Mouse (Mus musculus) lung, postnatal 14 days (tissue): ENCODE measurements around the gene Rab25.

Source experiments
- DNase-seq: peaks from one replicate; pipeline ENCODE4 v3.0.0; 2021

The Rab25 gene

DNA sequence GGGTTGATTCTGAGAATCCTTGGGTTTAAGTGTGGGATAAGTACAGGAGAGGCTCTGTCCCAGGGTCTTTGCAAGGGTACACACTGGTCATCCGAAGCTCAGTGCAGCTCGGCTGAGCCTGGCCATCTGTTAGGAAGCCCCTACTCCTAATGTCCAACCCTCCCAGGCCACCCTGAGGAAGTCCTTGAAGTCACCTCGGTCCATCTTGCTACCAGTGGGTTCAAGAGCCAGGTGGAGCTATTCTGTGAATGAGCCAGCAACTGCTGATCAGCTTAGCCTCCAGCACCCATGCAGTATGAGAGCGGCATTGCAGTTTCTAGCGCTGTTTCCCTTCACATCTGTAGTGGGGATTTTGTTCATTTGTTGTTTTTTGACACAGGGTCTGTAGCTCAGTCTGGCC, 8.0 kb downstream of the Rab25 start:
- DNase-seq = no peak

DNA sequence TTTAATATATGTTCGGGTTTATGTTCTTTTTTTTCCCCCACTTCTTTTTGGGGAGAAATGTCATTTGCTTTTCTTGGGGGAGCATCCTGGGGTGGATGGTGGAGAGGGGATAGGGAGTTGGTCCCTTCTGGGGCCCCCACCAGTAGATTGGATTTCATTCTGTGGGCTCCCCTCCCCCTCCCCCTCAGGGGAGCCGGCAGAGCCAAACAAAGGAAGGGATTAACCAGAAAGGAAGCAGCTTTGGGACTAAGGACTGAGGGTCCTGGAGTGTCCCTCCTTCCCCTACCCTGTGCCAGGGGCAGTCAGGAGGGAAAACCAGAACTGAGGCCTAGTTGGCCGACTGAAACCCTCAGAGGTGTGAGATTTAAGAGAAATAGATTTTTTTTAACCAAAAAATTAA, 8.7 kb downstream of the Rab25 start:
- DNase-seq = no peak

DNA sequence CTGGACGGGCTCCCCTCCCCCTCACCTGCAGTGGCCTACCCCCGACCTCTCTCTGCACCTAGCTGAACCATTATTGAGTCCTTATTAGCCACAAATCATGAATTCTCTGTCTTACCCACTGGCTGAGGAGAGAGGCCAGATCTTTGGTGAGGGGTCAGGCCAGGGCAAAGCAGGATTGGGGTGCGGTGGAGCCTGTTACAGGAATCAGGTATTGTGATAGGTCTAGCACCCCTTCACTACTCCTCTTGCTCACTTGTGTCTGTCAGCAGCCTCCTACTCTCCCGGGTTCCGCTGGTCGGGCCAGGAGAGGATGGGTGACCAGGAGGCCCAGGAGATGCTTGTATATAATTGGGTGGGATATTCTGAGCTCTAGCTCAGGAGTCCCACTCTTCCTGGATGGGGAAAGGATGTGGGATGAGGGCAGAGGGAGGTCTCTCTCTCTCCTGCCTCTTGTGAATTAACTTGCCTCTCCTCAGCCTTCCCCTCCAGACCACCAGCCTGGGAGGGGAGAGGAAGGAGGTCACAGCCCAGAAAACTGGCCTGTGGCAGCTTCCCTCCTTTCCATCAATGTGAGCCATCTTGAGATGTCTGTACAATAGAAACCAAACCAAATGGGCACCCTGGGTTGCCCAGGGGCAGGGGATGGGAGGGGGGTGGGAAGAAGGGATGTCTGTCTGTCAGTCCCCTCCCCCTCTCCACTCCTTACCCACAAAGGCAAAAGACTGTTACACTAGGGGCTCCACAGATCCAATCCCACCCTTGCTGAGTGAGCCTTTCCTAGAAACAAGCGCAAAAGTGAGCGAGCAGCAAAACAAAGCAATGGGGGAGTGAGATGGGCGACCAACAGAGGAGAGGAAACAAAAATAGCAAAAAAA, 9.6 kb downstream of the Rab25 start:
- no peak for DNase-seq

DNA sequence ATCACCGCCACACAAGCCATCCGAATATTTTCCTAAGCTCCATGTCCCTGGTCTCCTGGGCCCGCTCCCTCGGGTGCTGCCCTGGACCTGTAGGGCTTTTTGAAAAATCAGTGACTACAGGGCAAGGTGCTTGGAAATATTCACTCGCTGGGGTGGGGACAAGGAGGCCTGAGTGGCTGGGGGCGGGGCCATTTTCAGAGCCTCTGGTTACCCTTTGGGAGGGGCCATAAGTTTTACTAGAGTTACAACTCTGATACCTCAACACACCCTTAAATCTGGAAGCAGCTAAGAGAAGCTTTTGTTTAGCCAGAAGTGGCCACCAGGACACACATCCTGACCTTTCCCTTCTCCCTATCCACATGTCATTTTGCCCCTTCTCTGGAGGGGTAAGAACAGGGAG, 11.0 kb downstream of the Rab25 start:
- DNase-seq = no peak

DNA sequence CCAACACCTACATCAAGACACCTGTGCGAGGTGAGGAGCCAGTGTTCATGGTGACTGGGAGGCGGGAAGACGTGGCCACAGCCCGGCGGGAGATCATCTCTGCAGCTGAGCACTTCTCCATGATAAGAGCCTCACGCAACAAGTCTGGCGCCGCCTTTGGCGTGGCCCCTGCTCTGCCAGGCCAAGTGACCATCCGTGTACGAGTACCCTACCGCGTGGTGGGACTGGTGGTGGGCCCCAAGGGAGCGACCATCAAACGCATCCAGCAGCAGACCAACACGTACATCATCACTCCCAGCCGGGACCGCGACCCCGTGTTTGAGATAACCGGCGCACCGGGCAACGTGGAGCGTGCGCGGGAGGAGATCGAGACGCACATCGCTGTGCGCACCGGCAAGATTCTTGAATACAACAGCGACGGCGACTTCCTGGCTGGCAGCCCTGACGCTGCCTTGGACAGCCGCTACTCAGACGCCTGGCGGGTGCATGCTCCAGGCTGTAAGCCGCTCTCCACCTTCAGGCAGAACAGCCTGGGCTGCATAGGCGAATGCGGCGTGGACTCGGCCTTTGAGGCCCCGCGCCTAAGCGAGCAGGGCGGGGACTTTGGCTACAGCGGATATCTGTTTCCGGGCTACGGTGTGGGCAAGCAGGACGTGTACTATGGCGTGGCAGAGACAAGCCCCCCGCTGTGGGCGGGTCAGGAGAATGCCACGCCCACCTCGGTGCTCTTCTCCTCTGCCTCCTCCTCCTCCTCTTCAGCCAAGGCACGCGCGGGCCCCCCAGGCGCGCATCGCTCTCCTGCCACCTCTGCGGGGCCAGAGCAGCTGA, 11.8 kb downstream of the Rab25 start:
- peak; percentile 82 for DNase-seq

DNA sequence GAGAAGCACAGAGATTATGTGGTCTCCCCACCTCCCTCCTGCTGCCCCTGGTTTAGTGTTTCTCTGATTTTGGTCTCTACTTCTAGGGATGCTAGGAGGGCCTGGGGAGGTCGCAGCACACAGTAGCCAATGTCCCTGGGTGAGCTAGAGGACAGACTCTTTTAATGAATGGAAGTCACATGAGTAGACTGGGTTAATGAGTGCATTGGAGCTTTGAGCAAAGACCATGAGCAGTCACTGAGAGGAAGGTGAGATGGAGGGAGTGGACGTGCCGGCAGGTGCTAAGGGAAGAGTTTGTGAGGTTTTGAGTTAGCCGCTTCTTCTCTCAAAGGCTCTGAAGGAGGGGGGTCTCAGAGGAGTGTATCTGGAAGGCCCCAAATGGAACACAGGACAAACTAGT, 12.6 kb downstream of the Rab25 start:
- DNase-seq = no peak

DNA sequence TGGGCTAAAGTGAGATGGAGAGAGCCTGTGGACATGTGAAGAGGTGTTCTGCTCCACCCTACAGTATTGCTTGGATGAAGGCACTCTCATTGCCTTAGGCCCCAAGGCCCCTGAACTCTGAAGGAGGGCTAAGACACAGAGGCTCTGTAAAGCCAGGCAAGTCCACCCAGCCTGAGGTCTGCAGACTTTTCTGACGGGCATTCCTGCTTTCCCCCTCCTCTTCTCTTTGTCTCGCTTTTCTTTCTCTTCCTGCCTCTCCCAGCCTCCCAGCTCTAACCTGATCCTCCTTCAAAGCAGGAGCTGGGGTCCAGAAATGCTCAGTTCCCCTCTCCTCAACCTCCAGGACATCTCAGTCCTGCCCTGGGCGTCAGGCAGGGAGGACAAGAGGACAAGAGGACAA, 13.1 kb downstream of the Rab25 start:
- no peak for DNase-seq

DNA sequence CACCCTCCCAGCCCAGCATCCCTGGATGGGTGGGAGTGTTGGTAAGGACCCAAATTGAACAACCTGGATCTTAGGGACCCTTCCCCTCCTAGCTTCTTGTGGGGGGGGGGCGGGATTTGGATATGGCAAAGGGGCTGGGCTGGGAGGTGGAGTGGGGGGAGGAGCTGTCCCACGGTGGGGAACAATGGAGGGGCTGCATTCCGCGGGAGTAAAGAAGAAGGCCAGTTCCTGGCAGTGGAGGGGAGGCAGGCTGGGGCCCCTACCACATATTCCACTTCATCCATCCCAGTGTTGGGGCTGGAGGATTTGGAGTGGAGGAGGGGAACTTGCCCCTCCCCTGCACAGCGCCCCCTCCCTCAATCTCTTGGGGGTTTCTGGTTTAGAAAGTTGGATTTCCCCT, 14.4 kb downstream of the Rab25 start:
- DNase-seq = no peak

DNA sequence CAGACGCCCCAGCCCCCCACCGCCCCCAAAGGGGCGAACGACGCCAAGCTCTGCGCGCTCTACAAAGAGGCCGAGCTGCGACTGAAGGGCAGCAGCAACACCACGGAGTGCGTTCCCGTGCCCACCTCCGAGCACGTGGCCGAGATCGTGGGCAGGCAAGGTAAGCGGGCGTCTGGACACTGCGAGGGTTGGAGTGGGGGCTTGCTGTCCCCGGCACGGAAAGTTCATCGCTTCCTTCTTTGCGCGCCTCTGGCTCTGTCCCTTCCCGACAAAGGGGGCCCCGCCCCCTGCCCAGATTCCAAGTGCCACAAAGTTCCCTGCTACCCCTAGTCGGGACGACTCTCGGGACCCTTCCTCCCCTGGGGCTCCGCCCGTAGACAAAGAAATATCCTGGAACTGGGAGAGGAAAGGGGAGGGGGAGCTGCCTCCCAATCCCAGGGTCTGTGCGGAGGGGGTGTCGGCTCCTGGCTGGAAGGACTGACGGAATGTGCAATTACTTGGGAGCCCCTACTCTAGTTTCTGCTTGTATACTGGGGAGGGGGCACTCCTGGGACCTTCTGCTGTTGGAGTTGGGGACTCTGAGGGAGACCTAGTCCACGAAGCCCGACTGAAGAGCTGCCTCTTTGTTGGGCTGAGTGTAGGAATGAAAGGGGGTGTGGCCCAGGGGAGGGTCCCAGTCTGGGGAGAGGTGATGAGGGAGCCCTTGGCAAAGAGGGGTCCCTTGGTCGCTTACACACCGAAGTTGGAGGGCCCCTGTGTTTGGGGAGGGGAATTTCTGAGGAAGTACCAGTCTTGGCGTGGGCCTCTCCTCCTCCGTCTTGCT, 15.2 kb downstream of the Rab25 start:
- DNase-seq = no peak

DNA sequence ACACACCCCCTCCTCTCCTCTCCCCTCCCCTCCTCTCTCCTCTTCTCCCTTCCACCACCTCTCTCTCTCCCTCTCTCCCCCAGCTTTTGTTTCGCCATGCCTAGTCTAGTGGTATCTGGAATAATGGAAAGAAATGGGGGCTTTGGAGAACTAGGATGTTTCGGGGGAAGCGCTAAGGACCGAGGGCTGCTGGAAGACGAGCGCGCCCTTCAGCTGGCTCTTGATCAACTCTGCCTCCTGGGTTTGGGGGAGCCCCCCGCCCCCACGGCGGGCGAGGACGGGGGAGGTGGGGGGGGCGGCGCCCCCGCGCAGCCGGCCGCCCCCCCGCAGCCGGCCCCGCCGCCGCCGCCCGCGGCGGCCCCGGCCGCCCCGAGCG, 15.8 kb downstream of the Rab25 start, which contains the start of gene Mex3a:
TSS of gene Mex3a (plus strand) at position 97 of the 376 bp plus-strand sequence.
- no peak for DNase-seq

DNA sequence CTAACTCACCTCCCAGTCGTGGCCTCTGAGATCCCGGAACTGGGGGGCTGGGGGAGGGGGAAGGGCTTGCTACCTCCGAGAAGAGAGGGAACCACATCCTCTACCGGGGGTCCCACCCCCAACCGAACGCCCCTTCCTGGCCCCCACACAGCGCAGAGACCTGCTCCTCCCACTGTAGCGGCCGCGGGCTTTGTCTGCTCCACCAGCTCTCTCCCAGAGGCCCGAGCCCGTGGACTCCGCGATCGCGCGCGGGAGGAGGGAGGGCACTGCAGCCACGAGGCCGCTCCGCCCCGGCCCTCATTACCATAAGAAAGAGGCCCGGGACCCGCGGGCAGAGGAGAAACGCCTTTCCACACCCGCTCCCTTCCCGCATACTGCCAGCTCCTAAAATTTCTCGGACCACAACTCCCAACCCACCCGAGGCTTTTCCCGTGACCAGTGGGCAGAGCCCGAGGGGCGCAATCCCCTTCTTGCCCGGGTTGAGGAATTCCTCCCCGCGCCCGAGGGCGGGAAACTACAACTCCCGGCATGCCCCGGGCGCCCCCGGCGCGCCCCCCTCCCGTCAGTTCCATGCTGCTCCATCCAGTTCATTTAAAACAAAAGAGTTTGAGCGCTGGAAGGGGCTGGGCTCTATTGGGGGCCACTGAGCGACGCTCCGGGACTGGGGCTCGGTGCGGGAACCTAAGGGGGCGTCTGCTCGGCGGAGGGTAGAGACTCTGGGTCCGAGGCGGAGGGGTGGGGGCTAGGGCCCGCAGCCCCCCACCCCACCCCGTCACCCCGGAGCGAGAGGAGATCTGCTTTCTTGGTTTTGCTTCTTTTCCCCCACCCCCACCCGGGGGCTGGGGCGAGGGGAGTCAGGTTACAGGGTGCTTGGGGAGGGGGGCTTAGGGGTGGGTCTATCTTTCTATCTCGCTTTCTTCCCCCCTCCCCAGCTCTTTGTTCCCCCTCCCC, 16.5 kb downstream of the Rab25 start:
- peak; percentile 86 for DNase-seq

DNA sequence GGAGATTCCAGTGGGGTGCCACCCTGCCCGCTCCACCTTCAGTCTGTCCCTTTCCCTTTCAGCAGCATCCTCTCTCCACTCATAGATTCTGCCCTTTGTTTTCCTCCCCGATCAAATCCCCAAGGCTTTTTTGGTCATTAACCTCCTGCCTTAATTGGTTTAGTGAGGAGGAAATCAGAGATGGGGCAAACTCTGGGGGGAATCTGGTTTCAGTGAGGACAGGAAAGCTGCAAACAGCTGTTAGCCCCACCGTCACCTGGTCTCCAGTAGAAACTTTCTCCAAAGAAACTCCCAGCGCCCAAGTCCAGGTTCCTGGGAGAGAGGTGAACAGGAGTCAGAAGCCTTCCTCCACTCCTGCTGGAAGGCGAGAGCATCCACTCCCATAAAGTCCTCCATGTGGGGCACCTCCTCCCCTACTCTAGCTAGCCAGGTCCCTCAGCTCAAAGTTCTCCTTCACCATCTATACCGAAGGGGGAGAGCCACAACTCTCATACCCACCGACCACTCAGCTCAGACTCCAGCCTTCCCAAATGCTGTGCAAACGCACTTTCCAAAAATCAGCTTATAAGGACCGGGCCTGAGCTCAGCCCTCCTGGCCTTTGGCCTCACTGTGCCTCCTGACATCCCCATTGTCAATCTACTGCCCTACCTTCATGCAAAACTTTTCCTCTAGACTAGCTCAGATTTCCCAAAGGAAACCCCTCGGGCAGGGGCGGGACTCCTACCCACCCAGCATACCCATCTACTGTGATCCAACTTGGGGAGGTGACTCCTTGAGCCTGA, 17.8 kb downstream of the Rab25 start:
- DNase-seq = no peak

DNA sequence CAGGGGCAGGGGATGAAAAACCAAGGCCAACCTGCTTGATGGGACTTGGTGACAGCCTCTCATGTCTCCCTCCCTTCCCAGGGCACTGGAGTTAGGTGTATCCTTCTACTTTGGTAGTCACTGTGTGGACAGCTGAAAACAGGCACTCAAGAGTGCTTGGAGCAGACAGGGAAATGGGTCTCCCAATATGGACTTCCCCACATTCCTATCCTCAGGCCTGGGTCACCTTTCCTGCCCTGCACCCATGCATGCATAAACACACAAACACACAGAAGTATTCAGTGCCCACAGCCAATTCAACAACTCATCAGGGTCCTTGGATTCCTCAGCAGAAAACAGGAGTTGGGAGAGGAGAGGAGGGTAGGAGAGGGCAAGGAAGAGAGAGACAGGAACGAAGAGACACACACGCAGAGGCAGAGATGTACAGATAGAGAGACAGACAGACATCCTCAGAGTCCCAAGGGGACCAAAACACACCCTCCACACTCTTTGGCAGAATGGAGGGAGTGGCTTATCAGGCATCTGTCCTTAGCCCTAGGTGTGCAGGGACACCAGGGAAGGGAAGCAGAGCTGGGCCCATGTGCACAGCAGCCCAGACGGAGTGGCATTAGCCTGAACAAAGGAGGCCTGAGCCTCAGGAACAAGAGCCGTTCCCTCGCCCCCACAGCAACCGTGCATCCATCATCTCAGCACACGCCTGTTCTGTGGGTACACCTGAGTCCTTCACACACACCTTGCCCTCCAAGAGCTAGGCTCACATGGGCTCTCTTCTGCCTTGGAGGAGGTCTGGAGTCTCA, 18.7 kb downstream of the Rab25 start:
- DNase-seq = no peak

DNA sequence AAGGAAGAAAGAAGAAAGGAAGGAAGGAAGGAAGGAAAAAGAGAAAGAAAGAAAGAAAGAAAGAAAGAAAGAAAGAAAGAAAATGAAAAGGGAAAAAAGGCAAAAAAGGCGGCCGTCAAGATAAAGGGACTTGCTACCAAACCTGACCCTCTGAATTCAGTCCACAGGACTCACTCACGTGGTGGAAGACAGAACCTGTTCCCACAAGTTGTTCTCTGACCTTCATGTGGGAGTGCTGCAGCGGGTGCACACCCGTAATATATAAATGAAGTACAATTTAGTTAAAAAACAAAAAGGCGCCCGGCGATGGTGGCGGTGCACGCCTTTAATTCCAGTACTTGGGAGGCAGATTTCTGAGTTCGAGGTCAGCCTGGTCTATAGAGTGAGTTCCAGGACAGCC, 19.5 kb downstream of the Rab25 start:
- DNase-seq = no peak

DNA sequence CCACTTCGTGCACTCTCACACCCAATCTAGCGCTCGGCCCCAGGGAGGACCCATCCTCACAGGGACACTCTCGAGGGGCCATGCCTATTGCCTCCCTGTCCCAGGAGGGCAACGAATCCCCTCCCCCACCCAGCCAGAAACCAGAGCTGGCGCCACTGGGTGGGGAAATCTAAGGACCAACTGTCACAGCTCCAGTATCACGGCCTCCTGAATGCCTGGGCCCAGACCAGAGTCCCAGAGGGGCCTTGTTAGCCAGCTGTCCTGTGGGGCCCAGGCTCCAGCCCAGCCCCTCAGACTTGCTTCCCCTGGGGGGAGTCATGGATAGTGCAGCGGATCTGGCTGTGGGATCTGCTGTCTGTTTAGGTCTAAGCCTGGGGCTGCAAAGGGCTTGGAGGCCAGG, 20.5 kb downstream of the Rab25 start:
- DNase-seq = no peak

DNA sequence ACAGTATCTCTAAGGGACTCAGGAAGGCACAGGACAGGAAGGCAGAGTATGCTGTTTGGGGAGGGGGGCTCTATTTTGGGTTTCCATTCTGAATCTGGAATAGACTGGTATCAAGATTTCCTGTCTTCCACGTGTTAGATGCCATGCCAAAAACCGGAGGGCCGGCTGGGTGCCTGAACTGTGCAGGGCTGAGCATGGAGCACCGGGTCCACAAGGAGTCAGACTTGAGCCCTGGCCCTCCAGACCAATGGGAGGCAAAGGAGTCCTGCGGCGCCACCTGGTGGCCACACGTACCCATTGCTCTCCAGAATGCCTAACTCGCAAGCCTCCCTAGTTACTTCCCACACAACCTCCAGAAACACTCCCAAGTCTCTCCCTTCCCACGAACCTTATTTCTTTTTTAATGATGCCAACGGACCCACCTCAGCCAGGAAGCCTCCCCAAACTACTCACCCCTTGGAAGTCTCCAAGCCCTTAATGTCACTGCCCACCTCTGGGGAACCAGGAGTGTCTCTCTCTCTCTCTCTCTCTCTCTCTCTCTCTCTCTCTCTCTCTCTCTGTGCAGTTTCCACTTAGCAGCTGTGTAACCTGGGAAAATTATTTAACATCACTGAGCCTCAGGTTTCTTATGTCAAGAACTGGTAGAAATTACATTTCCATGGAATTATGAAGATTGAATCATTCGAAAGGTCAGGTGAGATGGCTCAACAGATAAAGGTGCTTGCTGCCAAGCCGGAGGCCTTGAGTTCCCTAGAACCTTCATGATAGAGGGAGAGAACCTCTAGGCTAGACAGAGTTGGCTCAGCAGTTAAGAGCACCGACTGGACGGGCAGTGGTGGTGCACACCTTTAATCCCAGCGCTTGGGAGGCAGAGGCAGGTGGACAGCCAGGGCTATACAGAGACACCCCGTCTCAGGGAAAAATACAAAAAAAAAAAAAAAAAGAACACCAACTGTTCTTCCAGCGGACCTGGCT, 21.7 kb downstream of the Rab25 start:
- peak; percentile 88 for DNase-seq

DNA sequence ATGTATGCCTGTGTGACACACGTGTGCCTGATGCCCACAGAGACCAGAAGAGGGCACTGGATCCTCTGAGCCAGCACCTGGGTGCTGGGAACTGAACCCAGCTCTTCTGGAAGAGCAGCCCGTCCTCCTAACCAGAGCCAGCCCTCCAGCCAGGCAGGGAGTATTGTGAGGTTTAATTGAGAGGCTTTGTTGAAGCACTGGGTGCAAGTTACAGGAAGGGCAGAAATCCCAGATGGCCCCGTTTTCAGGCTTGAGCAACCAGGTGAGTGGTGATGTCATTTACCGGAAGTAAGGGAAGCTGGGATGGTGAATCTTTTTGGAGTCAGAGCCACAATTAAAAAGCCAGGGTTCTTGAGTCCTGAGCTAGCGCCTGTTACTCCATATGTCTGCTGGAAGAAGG, 23.1 kb downstream of the Rab25 start:
- DNase-seq = no peak

DNA sequence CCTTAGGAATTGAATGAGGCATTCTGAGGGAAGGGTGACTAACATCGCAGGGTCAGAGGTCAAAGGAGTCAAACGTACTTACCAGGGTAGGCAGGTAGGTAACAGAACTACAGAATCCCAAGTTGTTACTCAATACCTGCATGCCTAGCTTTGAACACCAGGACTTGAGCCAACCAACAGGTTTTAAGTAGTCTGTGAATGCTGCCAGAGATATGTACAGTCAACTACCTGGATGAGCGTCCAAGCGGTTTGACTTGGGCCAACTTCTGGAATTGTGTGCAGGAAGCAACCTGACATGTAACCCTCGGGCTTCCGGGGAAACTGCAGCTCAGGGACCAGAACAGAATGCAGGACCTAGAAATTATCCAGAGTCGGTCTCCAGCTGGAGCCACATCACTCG, 25.1 kb downstream of the Rab25 start:
- no peak for DNase-seq

DNA sequence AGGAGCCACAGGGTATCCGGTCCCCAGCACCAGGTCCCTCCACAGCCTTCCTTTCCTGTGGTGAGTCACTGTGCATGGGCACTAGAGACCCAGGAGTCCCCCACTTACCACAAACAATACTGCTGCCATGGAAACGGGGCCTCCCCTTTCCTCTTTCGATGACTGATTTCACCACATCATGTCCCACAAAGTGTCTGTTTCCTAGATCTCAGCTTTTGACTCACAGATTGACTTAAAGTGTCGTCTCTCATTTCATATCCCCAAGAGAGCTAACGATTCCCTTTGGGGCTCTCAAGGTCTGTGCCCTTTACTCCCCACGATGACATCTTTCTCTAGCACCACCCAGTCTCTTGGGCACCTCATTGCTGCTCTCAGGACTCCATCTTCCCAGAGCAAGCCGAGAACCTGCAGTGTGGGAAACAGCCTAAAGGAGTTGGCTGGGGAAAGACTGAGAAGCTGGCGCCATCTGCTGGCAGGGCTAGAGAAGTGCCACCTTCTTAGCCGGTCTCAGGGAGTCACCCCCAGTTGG, 26.2 kb downstream of the Rab25 start:
- DNase-seq = peak; percentile 74
